Mouse (Mus musculus) urinary bladder, adult 2 months (tissue): ENCODE results near the gene Txndc12. TPM values are rescaled to one million over a fixed set of nuclear protein-coding genes. Genes with fewer than 3 reads are reported as not detected.

Experiments used
- DNase-seq: peaks from one replicate; pipeline ENCODE4 v3.0.0; 2022; ENCODE audit warnings: low spot score
- polyA plus RNA-seq: library from polyadenylated mRNA; depleted of rRNA; stranded (reverse); fragments of >200 nt; gene quantifications from 2 replicates; pipeline ENCODE4 v1.2.3, GENCODE M21; 2012

The Txndc12 gene
- polyA plus RNA-seq, 1 experiment: 46.7 TPM

DNA sequence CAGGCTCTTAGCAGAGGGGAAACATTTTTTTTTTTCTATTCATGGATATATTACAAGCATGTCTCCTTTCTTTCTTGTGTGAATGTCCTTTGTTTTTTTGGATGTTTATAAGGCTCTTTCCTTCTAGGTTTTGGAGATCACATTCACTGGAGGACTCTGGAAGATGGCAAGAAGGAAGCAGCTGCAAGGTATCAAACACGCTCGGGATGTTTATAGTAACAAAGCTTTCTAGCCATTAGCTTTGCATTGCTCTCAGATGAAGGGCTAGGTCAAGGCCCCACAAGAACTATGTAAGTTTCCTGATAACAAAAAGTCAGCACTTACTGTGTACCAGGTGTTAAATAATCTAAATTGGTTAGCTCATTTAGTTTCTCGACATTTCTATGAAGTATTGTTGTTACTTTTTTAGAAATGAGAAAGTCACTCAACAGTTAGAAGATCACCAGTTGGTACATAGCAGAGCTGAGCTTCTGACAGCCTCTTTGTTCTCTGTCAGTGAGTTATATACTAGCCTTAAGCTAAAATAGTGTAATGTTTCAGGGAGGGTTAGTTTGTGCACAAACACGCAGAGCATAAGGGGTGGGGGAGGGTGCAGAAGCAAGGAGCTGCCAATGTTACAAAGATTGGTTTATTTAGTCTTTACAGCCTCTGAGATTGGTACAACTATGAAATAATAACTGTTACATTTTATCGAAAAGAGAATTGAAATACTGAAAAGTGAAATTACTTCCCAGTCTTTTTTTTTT is 11.6 kb downstream of the Txndc12 start:
- no peak for DNase-seq

DNA sequence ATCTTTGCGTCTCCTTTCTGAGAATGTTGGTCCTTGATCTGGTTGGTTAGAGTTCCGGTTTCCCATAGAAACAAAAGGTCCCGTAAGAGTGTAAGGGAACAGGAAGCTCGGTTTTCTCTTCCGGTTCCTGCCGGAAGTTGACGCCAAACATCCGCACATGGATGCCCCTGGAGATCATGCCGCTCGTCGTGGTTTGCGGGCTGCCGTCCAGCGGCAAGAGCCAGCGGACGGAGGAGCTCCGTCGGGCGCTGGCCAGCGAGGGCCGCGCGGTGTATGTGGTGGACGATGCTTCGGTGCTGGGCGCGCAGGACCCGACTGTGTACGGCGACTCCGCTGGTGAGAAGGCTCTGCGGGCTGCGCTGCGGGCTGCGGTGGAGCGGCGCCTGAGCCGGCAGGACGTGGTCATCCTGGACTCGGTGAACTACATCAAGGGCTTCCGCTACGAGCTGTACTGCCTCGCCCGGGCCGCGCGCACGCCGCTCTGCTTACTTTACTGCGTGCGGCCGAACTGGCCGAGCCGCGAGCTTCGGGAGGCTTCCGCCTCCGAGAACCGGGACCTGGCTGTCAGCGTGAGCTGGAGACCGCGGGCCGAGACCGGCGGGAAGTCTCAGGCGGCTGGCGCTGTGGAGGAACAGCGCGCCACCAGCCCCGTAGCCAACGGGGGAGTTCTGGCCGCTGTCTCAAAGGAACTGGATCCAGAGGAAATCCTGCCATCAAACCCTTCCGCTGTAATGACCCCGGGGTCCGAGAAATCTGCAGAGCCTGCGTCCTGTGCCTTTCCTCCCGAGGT is 13.5 kb downstream of the Txndc12 start, which contains the start of gene Kti12:
Kti12 (plus strand) TSS at position 71 of the 790 bp plus-strand sequence.
- DNase-seq: peak; percentile 60

DNA sequence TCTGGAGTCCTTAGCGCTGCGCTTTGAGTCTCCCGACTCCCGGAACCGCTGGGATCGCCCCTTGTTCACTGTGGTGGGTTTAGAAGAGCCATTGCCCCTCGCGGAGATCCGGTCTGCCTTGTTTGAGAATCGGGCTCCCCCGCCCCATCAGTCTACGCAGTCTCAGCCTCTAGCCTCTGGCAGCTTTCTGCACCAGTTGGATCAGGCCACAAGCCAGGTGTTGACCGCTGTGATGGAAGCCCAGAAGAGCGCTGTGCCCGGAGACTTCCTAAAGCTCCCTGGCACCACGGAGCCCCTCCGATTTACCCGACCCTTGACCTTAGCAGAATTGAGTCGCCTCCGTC is 14.1 kb downstream of the Txndc12 start, which contains the start of gene A730015C16Rik:
A730015C16Rik (minus strand) TSS at position 115 of the 344 bp plus-strand sequence.
- peak; percentile 34 for DNase-seq

DNA sequence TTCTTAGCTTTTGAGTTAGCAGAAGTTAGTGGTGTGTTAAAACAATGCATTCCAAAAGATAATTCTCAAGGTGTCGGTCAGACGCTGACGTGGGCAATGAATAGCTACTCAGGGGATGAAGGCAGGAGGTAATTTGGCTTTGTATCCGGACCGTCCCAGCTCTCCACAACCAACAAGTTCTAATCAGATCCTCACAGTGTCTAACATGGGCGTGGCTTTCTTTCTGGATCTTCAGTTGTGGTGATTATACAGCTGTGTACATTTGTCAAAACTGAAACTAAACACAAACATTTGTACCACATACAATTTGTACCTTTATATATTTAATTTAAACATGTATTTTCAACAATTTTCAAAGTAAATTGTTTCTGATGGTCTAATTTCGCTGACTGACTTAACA is 32.4 kb downstream of the Txndc12 start:
- no peak for DNase-seq

DNA sequence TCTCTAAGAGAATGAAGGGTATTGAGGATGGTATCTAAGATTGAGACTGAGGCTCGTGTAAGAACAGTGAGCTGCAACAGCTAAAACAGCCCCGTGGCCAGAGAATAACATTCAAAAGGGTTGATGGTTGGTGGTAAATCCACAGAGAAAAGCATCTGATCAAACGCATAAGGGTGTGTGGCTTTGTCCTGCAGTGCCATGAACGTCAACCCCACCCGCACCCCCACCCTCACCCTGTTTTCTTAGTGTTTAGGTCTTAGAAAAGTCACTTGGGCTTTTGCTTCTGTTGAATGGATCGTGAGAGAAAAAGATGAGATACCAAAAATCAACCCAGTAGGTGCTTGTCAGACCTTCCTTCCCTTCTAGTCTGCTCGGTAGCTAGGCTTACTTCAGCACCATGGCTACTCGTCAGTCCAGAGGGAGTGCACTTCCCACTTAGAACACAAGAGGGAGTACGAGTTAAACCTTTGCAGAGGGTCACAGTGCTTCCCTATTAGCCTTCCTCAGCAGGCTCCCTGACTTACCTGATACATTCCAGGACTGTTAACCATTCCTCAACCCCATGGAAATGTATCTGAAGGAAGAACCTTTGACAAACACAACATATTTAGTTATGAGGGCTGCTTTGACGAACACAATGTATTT is 35.5 kb downstream of the Txndc12 start:
- no peak for DNase-seq

DNA sequence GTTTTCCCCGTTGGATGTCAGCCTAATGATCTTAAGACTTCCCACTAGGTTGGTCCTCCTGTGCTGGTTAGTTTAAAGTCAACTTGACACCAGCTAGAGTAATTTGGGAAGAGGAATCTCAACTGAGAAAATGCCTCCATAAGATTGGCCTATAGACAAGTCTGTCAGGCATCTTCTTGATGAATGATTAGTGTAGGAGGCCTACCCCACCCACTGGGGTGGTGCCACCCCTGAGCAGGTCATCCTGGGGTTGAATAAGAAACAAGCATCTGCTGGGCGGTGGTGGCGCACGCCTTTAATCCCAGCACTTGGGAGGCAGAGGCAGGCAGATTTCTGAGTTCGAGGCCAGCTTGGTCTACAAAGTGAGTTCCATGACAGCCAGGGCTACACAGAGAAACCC is 39.3 kb downstream of the Txndc12 start:
- DNase-seq: no peak

DNA sequence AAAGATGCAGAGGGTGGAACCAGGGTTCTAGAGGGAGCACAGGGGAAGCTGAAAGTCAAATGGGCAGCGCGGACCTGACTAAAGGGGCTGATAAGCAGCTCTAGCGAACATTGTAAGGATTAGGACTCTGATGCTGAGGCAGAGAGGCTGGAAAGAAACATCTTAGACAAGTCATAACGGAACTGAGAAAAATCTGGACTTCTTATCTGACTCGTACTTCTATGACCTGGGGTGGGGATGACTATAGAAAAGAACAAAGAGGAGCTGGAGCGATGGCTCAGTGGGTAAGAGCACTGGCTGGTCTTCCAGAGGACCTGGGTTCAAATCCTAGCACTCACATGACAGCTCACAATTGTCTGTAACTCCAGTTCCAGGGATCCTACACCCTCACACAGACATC is 43.5 kb downstream of the Txndc12 start:
- DNase-seq: no peak

DNA sequence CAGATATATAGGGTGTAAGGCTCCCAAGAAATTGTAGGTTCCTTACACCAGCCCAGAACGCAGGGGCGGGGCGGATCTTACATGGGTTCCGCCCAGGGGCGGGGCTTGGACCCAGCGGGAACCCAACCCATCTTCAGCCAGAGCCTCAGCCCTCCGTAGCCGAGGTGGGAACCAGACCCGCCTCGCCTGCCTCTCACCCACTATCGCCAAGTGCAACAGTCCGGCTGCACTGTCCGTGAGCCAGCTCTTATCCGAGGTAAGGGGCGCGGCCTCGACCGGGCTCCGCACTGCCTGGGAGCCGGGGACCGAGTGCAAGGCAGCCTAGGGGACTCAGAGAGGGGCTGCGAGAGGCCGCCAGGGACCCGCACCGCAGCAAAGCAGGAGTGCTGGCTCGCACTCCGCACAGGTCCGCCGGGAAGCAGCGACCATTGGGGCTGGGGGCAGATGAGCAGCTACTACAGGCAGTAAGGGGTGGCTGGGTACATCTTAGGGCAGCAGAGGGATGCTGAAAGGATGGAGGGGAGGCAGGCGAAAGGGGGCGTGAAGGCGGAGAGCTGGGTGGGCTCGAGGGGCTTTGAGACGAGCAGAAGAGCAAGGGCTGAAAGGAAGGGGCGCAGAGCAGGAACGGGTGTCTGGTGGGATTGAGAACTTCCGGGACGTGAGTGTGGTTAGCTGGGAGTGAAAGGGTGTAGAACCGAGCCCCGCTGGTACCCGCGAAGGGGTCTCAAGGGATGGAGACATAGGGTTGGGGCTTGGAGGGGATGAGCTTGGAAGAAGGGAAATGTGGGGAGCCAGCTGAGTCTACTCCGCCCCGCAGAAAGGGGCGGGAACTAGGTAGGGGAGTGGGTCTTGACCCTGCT is 44.8 kb downstream of the Txndc12 start, which contains the start of gene Rab3b:
Rab3b (plus strand) TSS at position 101 of the 860 bp plus-strand sequence.
- DNase-seq: peak; percentile 26

DNA sequence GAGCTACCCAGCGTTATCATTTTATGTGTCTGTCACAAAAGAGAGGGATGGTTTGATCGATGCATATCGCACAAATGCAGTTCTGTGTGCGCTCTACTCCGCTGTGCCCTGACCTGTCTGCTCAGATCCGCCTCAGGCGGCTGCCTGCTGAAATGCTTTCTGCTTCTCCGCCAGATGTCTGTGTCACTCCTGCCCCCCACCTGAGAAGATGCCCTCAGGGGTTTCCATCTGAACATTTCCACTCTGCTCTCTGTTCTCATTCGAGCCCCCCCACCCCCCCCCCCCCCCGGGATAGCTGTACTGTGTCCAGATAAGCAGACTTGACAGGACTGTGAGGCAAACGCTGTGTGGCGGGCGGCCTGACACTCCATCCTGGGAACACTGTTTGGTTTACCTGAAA is 49.4 kb downstream of the Txndc12 start:
- DNase-seq: no peak

DNA sequence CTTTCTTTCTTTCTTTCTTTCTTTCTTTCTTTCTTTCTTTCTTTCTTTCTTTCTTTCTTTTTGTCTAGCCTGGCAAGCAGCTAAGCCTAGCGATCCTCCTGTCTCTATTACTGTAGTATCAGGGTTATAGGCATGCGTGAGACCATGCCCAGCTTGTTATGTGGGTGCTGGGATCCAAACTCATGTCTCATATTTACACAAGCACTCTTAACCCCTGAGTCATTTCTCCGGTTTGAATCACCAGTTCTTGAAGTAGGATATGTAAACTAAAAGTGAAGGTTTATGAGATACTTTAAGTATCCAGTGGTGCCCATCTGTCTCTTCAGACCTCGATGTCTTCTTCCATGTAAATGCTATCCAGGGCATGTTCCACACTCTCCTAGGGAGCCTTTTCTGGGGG is 53.1 kb downstream of the Txndc12 start:
- DNase-seq: no peak

DNA sequence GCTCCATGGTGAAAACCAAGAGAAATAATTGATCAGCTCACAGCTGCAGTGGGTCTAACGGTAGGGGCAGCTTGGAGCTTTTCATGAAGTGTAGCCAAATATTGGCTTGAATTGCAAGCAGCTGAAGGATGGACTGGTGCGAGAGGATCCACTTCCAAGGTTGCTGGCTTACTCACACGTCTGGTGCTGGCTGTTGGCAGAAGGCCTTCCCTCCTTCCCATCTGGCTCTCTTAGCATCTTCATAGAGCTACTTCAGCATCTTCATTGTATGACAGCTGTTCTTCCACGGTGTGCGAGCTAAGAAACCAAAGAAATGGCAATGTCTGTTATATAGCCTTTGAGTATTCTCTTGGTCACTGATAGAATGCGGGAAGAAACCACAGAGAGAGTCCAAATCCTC is 56.5 kb downstream of the Txndc12 start:
- no peak for DNase-seq

DNA sequence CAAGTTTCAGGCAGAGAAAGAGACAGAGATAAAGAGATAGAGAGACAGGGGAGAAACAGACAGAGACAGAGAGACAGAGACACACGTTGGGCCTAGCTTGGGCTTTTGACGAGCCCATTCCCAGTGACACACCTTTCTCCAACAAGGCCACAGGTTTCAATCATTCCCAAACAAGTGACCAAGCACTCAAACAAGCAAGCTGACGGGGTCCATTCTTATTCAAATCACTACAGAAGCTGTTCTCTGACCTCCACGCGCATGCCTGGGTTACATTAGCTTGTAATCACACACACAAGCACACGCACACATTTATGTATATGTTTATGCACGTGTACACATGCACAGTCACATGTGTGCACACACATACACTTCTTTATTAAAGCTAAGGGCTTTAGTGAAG is 66.0 kb downstream of the Txndc12 start:
- no peak for DNase-seq

DNA sequence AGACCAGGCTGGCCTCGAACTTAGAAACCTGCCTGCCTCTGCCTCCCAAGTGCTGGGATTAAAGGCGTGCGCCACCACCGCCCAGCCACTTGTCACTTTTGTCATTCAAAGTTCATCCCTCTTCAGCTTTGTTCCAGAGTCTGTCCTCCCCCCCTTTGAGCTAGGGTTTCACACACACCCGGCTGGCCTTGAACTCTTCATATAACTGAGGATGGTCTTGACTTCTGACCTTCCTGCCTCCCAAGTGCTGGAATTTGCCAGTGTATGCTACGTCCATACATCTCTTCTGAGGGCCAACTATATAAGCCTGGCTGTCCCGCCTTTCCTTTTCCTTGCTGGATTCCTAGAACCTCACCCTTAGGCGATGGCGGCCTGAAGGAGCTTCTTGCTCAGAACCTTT is 68.5 kb downstream of the Txndc12 start:
- no peak for DNase-seq

DNA sequence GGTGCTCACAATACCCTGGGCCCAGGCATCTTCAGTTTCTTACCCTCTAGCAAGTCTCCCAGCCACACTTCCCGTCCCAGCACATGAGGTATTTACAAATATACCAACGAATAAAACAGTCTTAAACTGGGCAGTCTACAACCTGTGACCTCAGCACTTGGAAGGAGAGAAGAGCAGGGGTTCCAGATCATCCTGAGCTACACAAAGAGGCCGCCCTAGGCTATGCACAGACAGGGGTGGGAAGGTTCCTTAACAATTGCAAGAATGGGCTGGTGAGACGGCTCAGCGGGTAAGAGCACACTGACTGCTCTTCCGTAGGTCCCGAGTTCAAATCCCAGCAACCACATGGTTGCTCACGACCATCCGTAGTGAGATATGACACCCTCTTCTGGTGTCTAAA is 68.9 kb downstream of the Txndc12 start:
- DNase-seq: no peak

DNA sequence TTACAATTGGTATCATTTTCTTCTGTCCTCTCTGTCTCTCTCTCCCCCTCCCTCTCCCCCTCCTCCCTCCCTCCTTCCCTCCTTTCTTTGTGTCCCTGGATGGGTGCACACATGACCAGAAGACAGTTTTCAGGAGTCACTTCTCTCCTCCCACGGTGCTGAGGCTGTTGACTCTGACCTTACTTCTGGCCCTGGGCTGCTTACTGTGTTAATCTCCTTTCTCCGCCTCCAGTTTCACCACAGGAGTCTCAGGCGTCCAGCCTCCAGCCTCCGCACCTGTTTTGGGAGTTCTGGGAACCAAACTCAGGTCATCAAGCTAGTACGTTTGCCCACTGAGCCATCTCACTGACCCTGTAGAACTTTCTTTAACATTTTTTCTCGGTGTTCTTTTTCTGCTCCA is 69.7 kb downstream of the Txndc12 start:
- DNase-seq: no peak

DNA sequence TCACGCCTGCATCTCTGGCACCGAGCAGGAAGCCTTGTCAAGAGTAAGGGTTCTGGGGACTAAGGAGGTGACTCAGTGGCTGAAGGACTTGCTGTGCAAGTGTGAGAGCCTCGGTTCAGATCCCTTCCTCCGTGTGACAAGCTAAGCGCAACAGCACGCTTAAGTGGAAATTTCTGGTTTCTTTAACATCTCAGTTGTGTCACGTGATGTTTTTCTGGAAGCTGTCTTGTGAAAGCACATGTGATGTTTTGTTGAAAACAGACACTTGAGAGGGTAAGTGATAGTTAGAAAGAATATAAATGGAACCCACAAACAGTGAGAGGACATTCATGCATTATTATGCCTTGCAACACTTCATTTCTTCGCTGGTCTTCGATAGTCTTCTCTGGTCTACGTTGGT is 70.4 kb downstream of the Txndc12 start:
- DNase-seq: no peak

DNA sequence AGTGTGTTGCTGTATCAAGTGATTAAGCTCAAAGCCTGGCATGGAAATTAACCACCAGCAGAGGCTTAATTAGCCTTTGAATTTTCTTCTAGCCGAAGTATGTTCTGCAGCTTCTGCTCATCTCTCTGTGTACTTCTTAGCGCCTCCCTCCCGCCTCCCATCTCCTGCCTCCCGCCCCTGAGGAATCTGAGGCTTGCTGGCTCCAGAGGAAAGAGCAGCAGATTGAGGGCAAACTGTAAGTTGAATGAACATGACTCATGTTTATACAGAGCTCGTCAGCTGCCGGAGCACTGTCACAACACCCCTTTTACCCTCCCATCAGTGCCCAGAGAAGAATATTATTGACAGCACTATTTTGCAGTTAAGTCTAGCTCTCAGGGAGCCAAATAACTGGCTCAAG is 71.5 kb downstream of the Txndc12 start:
- no peak for DNase-seq

DNA sequence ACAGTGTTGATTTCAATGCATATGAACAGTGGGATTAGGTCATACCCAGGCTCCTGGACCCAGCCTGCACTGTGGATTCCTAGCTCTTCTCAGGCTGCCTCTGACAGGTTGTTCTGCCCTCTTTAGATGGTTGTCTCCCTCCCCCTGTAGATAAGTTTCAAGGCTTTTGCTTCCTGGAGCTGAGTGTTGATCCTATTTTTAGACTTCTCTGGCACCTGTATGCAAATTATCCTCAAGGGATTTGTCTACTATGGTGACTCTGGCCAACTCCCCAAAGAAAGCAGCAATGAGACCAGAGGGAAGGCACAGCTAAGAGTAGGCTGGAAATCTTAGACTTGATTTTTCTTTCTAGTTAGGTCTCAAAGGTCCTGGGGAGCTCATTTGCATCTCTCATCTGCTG is 73.1 kb downstream of the Txndc12 start:
- no peak for DNase-seq

DNA sequence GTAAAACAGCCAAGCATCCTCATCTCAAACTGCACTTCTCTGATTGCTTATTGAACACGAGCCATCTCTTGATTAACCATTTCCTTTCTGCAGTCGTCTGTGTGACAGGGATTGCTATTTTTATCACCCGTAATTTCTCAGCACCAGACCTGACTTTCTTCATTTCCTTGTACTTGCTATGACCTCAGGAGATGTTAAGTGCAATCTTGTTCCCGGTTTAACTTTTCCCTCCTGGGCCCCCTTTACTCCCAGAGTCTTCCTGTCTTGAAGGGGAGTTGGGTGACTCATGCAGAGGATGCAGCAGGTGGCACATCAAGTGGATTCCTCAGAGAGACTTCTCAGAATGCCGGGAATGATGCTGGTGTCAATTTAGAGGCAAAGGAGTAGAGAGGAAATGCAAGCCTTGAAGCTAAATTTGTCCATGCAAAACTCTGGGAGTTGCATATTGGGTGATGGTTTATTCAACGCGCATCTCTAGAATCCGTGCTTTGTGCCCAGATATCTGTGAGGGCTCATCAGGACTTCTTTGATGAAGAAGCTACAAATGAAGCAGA is 75.5 kb downstream of the Txndc12 start:
- DNase-seq: no peak
